Mouse (Mus musculus): ENCODE measurements around the gene Tmem60. TPM values are rescaled to one million over a fixed set of nuclear protein-coding genes. Genes with fewer than 3 reads are reported as not detected.

The Tmem60 gene
- polyA plus RNA-seq, 2 experiments = 36.2 to 58.4 TPM

DNA sequence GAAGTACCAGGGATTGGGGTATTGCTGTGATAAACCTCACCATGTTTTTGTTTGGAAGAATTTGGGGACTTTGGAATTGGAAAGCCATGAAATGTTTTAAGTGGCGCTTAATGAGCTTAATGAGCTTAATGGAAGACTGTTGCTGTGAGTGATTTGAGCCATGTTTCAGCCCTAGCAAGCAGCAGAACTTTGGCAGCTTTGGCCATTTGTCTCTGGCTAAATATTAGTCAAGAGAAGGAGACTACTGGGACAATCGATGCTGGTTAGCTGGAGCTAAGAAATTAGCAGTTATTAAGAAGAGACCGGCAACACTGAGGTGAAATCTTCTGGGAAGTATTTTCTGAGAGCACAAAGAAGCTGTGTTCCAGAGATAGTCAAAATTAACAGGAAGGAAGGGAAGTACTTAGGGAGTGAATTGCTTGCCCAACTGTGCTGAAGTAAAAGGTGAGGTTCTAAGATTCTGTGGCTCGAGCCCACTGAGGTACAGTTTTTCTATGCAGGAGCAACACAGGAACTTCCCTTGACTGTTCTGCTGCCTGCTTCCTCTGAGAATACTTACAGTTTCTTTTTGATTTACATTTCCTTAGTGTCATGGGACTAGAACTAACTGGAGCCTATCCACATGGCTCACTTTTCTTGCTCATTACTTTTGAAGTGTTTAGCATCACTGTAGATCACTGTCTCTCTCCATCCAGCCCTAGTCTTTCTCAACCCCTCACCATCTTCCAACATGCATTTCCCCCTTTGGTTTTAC is 17.6 kb upstream of the Tmem60 start:
- no peak for TF ChIP-seq POLR2A (IDR thresholded peaks at IDR 0.05; ENCODE audit: borderline replicate concordance, extremely low read depth, insufficient read depth, insufficient read length)
- Histone ChIP-seq H3K27ac (replicated peaks; ENCODE audit: low read depth, low read length) (no peak overlapping the region), H3K4me1 (ENCODE audit: control insufficient read depth, insufficient read depth, low read length) (0 out of 2 replicates have a peak, but pooled peaks cover 3% of the 10 kb centered on the region), H3K4me2 (replicated peaks; ENCODE audit: low read depth, low read length, severe bottlenecking) (no peak overlapping the region), H3K9me3 (ENCODE audit: control insufficient read depth, low read length) (no peaks in the 10 kb centered on the region), H3K9ac (ENCODE audit: low read depth, low read length, severe bottlenecking) (no peak overlapping the region), H3K36me3 (ENCODE audit: control insufficient read depth, insufficient read depth, low read length) (no peaks in the 10 kb centered on the region), H3K4me3 (replicated peaks; ENCODE audit: low read length) (no peak overlapping the region), H3K27me3 (ENCODE audit: control insufficient read depth, insufficient read depth, low read length) (no peaks in the 10 kb centered on the region)
- DNase-seq (ENCODE audit: low spot score) (no peak), ATAC-seq (ENCODE audit: low FRiP score, low read depth) (no peak)
- WGBS = 67% methylated on average over 4 of the region's 4 CpGs

DNA sequence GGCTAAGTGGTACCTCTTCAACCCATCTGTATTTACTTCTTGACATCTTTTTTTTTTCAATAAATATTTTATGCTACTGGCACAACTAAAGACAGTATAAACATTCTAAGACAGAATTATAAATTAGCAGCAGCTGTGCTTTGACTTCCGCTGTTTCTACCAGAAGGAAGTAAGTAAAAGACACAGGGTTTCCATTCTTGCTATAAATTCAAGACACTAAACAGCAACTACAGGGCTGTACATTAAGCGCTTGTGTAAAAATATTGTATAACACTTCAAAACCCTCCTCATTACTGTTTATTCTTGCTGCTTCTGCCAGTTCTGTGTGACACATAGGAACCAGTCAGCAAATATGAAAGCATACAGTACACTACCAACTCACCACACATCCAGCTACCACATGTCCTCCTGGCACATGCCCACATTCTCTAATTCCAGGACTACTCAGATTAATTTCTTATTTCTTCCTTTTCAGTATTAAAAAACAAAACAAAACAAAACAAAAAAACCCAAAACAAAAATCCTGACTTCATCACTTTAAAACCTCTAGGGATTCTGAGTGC is 16.7 kb upstream of the Tmem60 start:
- no peak overlapping the region for H3K27ac ChIP-seq (replicated peaks; ENCODE audit: low read depth, low read length)
- no peaks in the 10 kb centered on the region for H3K9me3 ChIP-seq (ENCODE audit: control insufficient read depth, low read length)
- no peak overlapping the region for H3K4me3 ChIP-seq (replicated peaks; ENCODE audit: low read length)
- no peak overlapping the region for H3K9ac ChIP-seq (ENCODE audit: low read depth, low read length, severe bottlenecking)
- H3K27me3 ChIP-seq (ENCODE audit: control insufficient read depth, insufficient read depth, low read length) = no peaks in the 10 kb centered on the region
- 61% methylated on average over 2 of the region's 2 CpGs for WGBS
- no peaks in the 10 kb centered on the region for H3K36me3 ChIP-seq (ENCODE audit: control insufficient read depth, insufficient read depth, low read length)
- DNase-seq (ENCODE audit: low spot score) (no peak), ATAC-seq (ENCODE audit: low FRiP score, low read depth) (no peak)
- H3K4me2 ChIP-seq (replicated peaks; ENCODE audit: low read depth, low read length, severe bottlenecking) = no peak overlapping the region
- TF ChIP-seq POLR2A (IDR thresholded peaks at IDR 0.05; ENCODE audit: borderline replicate concordance, extremely low read depth, insufficient read depth, insufficient read length) = no peak
- 0 out of 2 replicates have a peak, but pooled peaks cover 3% of the 10 kb centered on the region for H3K4me1 ChIP-seq (ENCODE audit: control insufficient read depth, insufficient read depth, low read length)

DNA sequence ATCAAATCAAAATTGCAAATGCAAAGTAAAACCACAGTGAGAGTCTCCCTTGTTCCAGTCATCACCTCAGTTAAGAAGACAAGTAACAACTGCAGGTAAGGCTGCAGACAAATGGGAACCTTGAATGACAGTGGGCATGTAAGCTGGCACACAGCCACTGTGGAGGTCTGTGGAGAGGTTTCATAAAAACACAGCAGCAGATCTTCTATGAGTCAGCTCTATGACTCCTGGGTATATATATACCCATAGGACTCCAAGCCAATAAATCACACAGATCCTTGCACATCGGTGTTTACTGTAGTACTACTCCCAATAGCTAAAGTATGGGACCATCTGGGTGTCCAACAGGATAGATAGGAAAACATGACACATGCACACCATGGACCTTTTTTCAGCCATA is 8.8 kb upstream of the Tmem60 start:
- no peak for DNase-seq (ENCODE audit: low spot score)
- Histone ChIP-seq H3K36me3 (ENCODE audit: control insufficient read depth, insufficient read depth, low read length) (no peaks in the 10 kb centered on the region), H3K27ac (replicated peaks; ENCODE audit: low read depth, low read length) (no peak overlapping the region), H3K9ac (ENCODE audit: low read depth, low read length, severe bottlenecking) (no peak overlapping the region), H3K4me1 (ENCODE audit: control insufficient read depth, insufficient read depth, low read length) (no peaks in the 10 kb centered on the region), H3K9me3 (ENCODE audit: control insufficient read depth, low read length) (no peaks in the 10 kb centered on the region), H3K27me3 (ENCODE audit: control insufficient read depth, insufficient read depth, low read length) (no peaks in the 10 kb centered on the region), H3K4me3 (replicated peaks; ENCODE audit: low read length) (no peak overlapping the region), H3K4me2 (replicated peaks; ENCODE audit: low read depth, low read length, severe bottlenecking) (no peak overlapping the region)
- no peak for ATAC-seq (ENCODE audit: low FRiP score, low read depth)
- no peak for TF ChIP-seq POLR2A (IDR thresholded peaks at IDR 0.05; ENCODE audit: borderline replicate concordance, extremely low read depth, insufficient read depth, insufficient read length)
- 90% methylated on average over 1 of the region's 1 CpGs for WGBS

DNA sequence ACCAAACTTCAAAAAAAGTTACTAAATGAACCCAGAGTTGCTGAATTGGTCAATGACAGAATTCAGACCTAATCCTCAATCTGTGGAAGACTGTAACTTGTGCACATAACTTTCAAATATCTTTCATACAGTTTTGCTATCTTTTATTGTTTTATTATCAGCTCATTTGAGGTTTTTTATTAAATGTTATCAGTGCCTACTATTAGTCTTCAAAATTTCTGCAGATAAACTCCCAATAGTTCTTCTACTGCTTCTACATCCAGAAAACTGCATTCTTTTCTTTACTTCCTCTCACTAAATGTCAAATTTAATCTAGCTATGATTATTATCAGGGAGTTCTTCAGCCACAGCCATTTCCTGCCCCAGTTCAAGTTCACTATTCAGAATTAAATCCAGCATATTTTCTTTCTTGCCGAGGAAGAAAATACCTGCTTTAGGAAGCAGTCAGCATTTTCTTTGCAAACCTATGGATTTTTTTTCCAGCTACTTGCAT is 5.0 kb upstream of the Tmem60 start:
- Histone ChIP-seq H3K4me1 (ENCODE audit: control insufficient read depth, insufficient read depth, low read length) (peaks cover 7% of the 10 kb centered on the region; the same call in 1 of the 2 replicates), H3K9me3 (ENCODE audit: control insufficient read depth, low read length) (no peaks in the 10 kb centered on the region), H3K9ac (ENCODE audit: low read depth, low read length, severe bottlenecking) (no peak overlapping the region), H3K27me3 (ENCODE audit: control insufficient read depth, insufficient read depth, low read length) (no peaks in the 10 kb centered on the region), H3K36me3 (ENCODE audit: control insufficient read depth, insufficient read depth, low read length) (no peaks in the 10 kb centered on the region), H3K4me3 (replicated peaks; ENCODE audit: low read length) (no peak overlapping the region), H3K27ac (replicated peaks; ENCODE audit: low read depth, low read length) (no peak overlapping the region), H3K4me2 (replicated peaks; ENCODE audit: low read depth, low read length, severe bottlenecking) (no peak overlapping the region)
- no peak for ATAC-seq (ENCODE audit: low FRiP score, low read depth)
- no peak for DNase-seq (ENCODE audit: low spot score)
- TF ChIP-seq POLR2A (IDR thresholded peaks at IDR 0.05; ENCODE audit: borderline replicate concordance, extremely low read depth, insufficient read depth, insufficient read length) = no peak
- 70% methylated on average over 1 of the region's 1 CpGs for WGBS

DNA sequence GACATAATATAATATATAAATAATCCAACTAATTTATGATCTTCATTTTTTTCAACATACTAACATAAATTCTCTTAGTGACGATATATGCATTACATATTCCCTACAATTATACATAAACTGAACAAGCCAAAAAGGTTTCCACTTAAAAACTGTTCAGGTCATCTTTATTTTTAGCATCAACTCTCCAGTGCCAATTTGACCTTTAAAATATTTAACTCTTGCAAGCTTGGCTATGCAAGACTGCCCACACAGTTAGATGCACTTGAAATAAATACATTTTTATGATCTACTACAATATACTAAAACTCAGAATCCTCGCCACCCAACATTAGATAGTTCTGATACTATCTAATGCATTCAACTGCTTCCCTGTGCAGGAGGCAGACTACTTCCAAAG is 1.6 kb upstream of the Tmem60 start:
- H3K9ac ChIP-seq (ENCODE audit: low read depth, low read length, severe bottlenecking) = no peak overlapping the region
- H3K27ac ChIP-seq (replicated peaks; ENCODE audit: low read depth, low read length) = no peak overlapping the region
- 61% methylated on average over 2 of the region's 2 CpGs for WGBS
- no peaks in the 10 kb centered on the region for H3K36me3 ChIP-seq (ENCODE audit: control insufficient read depth, insufficient read depth, low read length)
- H3K4me2 ChIP-seq (replicated peaks; ENCODE audit: low read depth, low read length, severe bottlenecking) = peak overlapping the region; percentile 73
- DNase-seq (ENCODE audit: low spot score) (no peak), ATAC-seq (ENCODE audit: low FRiP score, low read depth) (no peak)
- no peak for TF ChIP-seq POLR2A (IDR thresholded peaks at IDR 0.05; ENCODE audit: borderline replicate concordance, extremely low read depth, insufficient read depth, insufficient read length)
- no peaks in the 10 kb centered on the region for H3K27me3 ChIP-seq (ENCODE audit: control insufficient read depth, insufficient read depth, low read length)
- no peaks in the 10 kb centered on the region for H3K9me3 ChIP-seq (ENCODE audit: control insufficient read depth, low read length)
- peaks cover 19% of the 10 kb centered on the region for H3K4me1 ChIP-seq (ENCODE audit: control insufficient read depth, insufficient read depth, low read length)
- H3K4me3 ChIP-seq (replicated peaks; ENCODE audit: low read length) = peak overlapping the region; percentile 79

Measured in limb, embryonic 14.5 days (tissue).